Mouse (Mus musculus) testis, adult 2 months (tissue): ENCODE data around the gene Foxp3.

Experiments
- CTCF ChIP-seq: fragments of 200-500 bp; IDR thresholded peaks from 2 replicates; pipeline ENCODE4 v1.5.1; 2012; ENCODE audit warnings: low read depth, mild to moderate bottlenecking, inconsistent platforms, low read length, moderate library complexity; ENCODE audit not compliant: control insufficient read depth, insufficient read depth, insufficient replicate concordance
- POLR2A ChIP-seq: fragments of 200-500 bp; IDR thresholded peaks from 2 replicates; pipeline ENCODE4 v1.6.1; 2012; ENCODE audit warnings: low read depth, mild to moderate bottlenecking, inconsistent platforms, low read length, moderate library complexity; ENCODE audit not compliant: control insufficient read depth

DNA sequence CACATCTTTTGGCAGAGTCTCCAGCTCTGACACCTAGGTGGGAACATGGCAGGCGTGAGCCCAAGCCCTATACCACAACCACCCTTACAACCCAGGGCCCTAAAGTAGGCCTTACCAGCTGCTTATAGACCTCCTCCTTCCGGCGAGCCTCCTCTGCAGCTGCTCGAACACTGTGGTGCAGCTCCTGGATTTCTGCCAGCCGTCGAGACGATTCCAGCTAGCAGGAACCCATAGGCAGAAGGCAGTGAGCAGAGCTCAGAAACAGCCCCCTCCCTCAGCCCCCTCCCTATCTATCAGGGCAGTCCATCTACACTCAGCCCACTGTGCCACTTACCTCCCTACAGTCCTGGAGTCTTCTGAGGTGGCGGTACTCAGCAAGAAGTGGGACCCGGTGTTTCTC lies 21.9 kb downstream of the Foxp3 start:
- TF ChIP-seq CTCF (no peak), POLR2A (no peak)
